Mouse (Mus musculus) G1E (cell line): ENCODE measurements around the gene Tesk1. TPM values are rescaled to one million over a fixed set of nuclear protein-coding genes. Genes with fewer than 3 reads are reported as not detected.

ENCODE experiments used
- ATAC-seq: 2 replicates; pipeline ENCODE4 v1.8.0; 2016; ENCODE audit warnings: mild to moderate bottlenecking; ENCODE audit not compliant: insufficient number of reproducible peaks, poor library complexity, low FRiP score, severe bottlenecking; ENCODE audit errors: extremely low read depth
- DNase-seq: peaks from one replicate; pipeline ENCODE4 v3.0.0; 2012; ENCODE audit warnings: low spot score
- H3K27me3 ChIP-seq: 2 replicates; pipeline ENCODE4 v1.6.1; 2012; ENCODE audit warnings: mild to moderate bottlenecking, low read length, inconsistent platforms; ENCODE audit not compliant: insufficient read depth
- H3K36me3 ChIP-seq: replicated peaks from 2 replicates; pipeline ENCODE3; 2012; ENCODE audit warnings: mild to moderate bottlenecking, inconsistent platforms
- H3K4me1 ChIP-seq: 2 replicates; pipeline ENCODE4 v1.6.1; 2012; ENCODE audit warnings: low read depth, low read length, inconsistent platforms, mixed read lengths; ENCODE audit not compliant: insufficient read depth
- H3K4me3 ChIP-seq: 2 replicates; pipeline ENCODE4 v1.5.1; 2012; ENCODE audit warnings: low read depth, mild to moderate bottlenecking, inconsistent platforms, low read length, moderate library complexity, mixed read lengths
- H3K9me3 ChIP-seq: replicated peaks from 2 replicates; pipeline ENCODE4 v1.6.1; 2012; ENCODE audit warnings: inconsistent platforms
- CTCF ChIP-seq: IDR thresholded peaks from 2 replicates; pipeline ENCODE4 v1.5.1; 2012; ENCODE audit warnings: low read depth, low read length, inconsistent platforms, mixed read lengths
- GATA1 ChIP-seq: IDR thresholded peaks from 2 replicates; pipeline ENCODE4 v1.6.1; 2012; ENCODE audit warnings: borderline replicate concordance, low read length, inconsistent platforms, mixed read lengths
- GATA2 ChIP-seq: IDR thresholded peaks from 2 replicates; pipeline ENCODE4 v1.6.1; 2012; ENCODE audit warnings: low read depth, low read length, inconsistent platforms, borderline replicate concordance
- POLR2AphosphoS5 ChIP-seq: IDR thresholded peaks from 2 replicates; pipeline ENCODE4 v1.6.1; 2012; ENCODE audit warnings: low read depth, low read length, inconsistent platforms; ENCODE audit not compliant: insufficient replicate concordance
- TAL1 ChIP-seq: conservative IDR thresholded peaks from 2 replicates; pipeline ENCODE4 v1.6.1; 2012; ENCODE audit warnings: low read depth, low read length, inconsistent platforms, mixed read lengths
- polyA plus RNA-seq: library from polyadenylated mRNA; stranded (reverse); fragments of >175 nt; gene quantifications from 2 replicates; pipeline ENCODE4 v1.2.3, GENCODE M21; 2012
- total RNA-seq, 2 experiments: library from RNA; stranded (forward) in 1 of 2; stranded (reverse) in 1 of 2; fragments of 200-1000 nt in 1 of 2; fragments of >200 nt in 1 of 2; fragmentation: Nextera tagmentation in 1 of 2; gene quantifications; 2 replicates each; pipeline ENCODE4 v1.2.3; 2014 to 2017

Gene Tesk1
- total and polyA plus RNA-seq, 3 experiments, result 8.7 to 55.8 (median 26.3) TPM

DNA sequence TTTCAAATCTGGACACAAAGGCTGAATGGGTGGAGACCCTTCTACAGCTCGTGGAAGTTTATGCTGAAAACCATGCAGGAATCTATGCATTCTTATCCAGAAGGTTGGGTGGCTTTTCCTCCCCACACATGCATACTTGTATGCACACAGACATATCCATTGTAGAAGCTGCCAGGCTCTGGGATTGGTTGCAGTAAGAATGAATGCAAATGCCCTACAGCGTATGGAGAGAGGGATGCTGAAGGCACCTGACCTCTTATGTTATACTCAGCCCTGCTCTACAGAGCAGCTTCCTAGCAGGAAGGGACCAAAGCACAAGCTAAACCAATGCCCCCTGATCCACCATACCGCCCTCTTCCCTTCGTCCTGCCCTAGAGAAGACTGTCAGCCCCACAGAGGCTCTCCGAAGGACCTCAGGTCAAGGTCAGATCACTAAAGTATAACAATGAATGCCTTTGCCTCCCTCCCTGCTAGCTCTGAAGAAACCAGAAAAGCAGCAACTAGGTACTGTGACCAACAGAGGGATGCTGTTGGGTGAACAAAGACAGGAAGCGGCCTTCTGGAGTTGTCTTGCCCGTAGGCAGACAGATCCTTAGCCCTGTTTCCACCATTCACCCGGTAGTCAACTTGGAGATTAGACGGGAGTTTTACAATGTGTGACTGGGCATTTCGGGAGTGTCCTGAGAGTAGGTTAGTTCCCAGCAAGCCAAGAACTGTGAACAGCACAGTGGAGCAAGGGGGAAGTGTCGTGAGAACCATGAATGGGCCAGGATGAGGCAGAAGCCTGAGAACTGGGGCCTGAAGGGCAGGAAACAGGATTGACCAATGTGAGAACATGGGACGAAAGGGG, 34.4 kb upstream of the Tesk1 start:
- ATAC-seq, result no peak
- H3K4me3 ChIP-seq, result no peak overlapping the region
- H3K4me1 ChIP-seq, result peaks cover 11% of the 10 kb centered on the region
- H3K36me3 ChIP-seq, result no peaks in the 10 kb centered on the region
- H3K9me3 ChIP-seq, result no peaks in the 10 kb centered on the region
- no peak for TF ChIP-seq GATA1
- no peak for TF ChIP-seq POLR2AphosphoS5
- TF ChIP-seq GATA2, result no peak
- TF ChIP-seq CTCF, result no peak
- no peak for TF ChIP-seq TAL1
- DNase-seq, result no peak
- peaks cover 45% of the 10 kb centered on the region for H3K27me3 ChIP-seq

DNA sequence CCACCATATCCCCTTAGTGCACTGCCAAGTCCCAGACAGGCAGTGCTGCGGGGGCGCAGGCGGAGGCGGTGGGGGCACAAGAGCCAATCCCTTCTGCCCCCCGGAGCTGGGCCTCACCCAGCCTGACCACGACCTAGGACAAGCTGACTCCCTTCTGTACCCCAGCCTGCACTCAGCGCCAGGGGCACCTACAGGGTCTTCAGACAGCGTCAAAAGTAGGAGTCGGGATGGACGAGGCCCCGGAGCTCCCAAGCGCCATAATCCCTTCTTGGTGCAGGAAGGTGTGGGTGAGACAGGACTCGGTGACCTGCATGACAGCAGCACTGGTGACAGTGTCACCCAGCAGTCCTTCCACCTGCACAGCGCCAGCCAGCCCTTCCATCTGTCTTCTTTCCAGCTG, 27.0 kb upstream of the Tesk1 start:
- TF ChIP-seq POLR2AphosphoS5, result no peak
- TF ChIP-seq CTCF, result no peak
- no peak for TF ChIP-seq TAL1
- TF ChIP-seq GATA2, result no peak
- no peak for TF ChIP-seq GATA1

GRCm38 (mm10) chr4:43415221-43416070, 26.3 kb upstream of the Tesk1 start:
- ATAC-seq, result no peak
- TF ChIP-seq POLR2AphosphoS5 (no peak), CTCF (no peak), TAL1 (no peak), GATA2 (no peak), GATA1 (no peak)
- H3K4me1 ChIP-seq, result peaks cover 75% of the 10 kb centered on the region
- H3K4me3 ChIP-seq, result peak overlapping the region; percentile 45; the same call in 1 of the 2 replicates
- no peaks in the 10 kb centered on the region for H3K27me3 ChIP-seq
- peaks cover 2% of the 10 kb centered on the region for H3K36me3 ChIP-seq
- no peak for DNase-seq
- H3K9me3 ChIP-seq, result peaks cover 23% of the 10 kb centered on the region

More for the DNA sequence above, 27.0 kb upstream of the Tesk1 start:
- Histone ChIP-seq H3K4me1 (peaks cover 68% of the 10 kb centered on the region), H3K4me3 (peak overlapping the region; percentile 45; the same call in 1 of the 2 replicates), H3K9me3 (peaks cover 23% of the 10 kb centered on the region), H3K27me3 (no peaks in the 10 kb centered on the region), H3K36me3 (peaks cover 2% of the 10 kb centered on the region)
- ATAC-seq, result no peak
- DNase-seq, result no peak

- ATAC-seq (no peak), DNase-seq (no peak)
- TF ChIP-seq GATA2, result no peak
- TF ChIP-seq GATA1, result no peak
- no peak for TF ChIP-seq POLR2AphosphoS5
- no peak for TF ChIP-seq CTCF
- no peak for TF ChIP-seq TAL1
- H3K27me3 ChIP-seq, result peaks cover under 1% of the 10 kb centered on the region; the same call in 1 of the 2 replicates
- peak overlapping the region; percentile 15; the same call in 1 of the 2 replicates for H3K4me3 ChIP-seq
- peaks cover 23% of the 10 kb centered on the region for H3K9me3 ChIP-seq
- H3K4me1 ChIP-seq, result peaks cover 77% of the 10 kb centered on the region
- H3K36me3 ChIP-seq, result peaks cover 2% of the 10 kb centered on the region
These were observed 25.7 kb upstream of the Tesk1 start for GRCm38 (mm10) chr4:43416071-43416490.

DNA sequence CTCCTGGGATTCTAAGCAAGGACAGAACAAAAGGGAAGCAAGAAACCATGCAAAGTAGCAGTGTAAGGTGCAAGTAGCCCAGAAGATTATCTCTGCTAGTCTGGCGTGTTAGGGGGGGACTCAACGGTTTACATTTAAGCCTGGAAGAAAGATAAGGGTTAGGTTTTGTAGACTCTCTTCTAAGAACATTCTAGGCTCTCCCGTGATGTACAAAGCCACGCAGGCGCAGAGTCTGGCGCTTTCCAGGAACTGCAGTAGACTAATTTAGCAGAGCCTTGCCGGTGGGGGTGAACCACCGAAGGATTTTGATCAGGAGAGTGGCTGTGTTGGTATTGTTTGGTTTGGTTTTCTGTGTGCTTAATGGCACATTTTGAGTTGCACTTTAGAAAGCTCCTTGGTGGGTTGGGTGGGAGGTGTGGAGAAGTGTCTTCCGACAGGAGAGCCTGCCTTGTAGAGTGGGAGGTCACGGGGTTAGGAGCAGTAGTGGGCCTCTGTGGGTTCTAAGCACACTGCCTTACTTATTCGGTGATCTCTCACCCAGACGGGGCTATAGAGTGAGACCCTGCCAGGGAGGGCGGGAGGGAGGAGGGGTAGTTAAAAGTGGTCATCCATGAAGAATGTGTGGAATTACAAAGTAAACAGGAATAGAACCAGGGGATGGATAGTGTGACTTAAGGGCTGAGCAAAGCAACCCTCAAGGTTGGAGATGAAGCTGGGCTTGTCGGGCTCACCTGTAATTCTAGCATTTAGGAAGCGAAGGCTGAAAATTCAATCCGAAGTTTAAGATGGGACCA, 24.3 kb upstream of the Tesk1 start:
- Histone ChIP-seq H3K9me3 (peaks cover 29% of the 10 kb centered on the region), H3K36me3 (peaks cover 2% of the 10 kb centered on the region), H3K27me3 (peaks cover 10% of the 10 kb centered on the region; the same call in 1 of the 2 replicates), H3K4me1 (peaks cover 70% of the 10 kb centered on the region), H3K4me3 (peak overlapping the region; percentile 62)
- DNase-seq (peak; percentile 76), ATAC-seq (peak; percentile 77)
- TF ChIP-seq GATA2 (no peak), TAL1 (peak; percentile 78), POLR2AphosphoS5 (no peak), CTCF (no peak), GATA1 (no peak)
